Mouse (Mus musculus): ENCODE measurements around the gene Aff4. TPM values are rescaled to one million over a fixed set of nuclear protein-coding genes. Genes with fewer than 3 reads are reported as not detected.
A peak's percentile ranks its signal among the peaks of the same experiment; 100 is the strongest.

The Aff4 gene
- polyA plus RNA-seq, 1 experiment, result 18.7 TPM

DNA sequence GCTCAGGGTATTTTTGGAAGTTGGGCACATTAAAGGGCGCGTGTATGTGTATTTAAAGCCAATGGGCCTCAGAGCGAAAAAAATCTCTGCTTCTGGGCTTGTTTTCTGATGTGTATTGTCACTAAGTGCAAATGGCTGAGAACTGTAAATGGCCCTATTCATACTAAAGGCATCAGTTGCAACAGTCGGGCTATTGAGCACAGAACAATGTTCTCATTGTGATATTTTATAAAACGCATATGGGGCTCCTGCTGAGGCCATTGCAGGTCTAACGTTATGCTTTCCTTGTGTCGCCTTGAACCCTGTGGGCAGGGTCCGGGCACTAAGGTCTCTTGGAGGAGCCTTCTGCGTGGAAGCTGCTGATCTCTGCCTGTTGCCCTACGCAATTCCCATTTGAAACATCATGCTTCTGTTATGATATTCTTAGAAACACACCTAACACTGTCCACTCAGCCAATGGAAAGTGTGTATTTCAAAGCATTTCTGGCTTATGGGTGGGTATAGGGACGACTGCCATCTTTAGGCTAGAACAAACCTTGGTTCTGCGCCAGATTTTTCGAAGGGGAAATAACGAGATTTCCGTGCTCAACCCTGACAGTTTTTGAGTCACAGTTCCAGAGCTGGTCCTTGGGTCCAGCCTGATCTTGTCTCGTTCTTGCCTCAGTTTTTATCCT, 118.8 kb downstream of the Aff4 start:
- H3K4me3 ChIP-seq (ENCODE audit: insufficient read depth, low read depth, low read length), result no peak overlapping the region
- H3K27ac ChIP-seq (ENCODE audit: insufficient read depth, low read depth, low read length), result no peak overlapping the region
- WGBS, result 44% methylated on average over 16 of the region's 16 CpGs
- no peaks in the 10 kb centered on the region for H3K36me3 ChIP-seq (ENCODE audit: control insufficient read depth, insufficient read depth, low read length)
- no peaks in the 10 kb centered on the region for H3K27me3 ChIP-seq (replicated peaks; ENCODE audit: control insufficient read depth, insufficient read depth, low read length)
- H3K4me1 ChIP-seq (ENCODE audit: control insufficient read depth, insufficient read depth, low read length), result 0 out of 2 replicates have a peak, but pooled peaks cover 2% of the 10 kb centered on the region
- TF ChIP-seq POLR2A (IDR thresholded peaks at IDR 0.05; ENCODE audit: low read depth, low read length) (no peak), CTCF (conservative IDR thresholded peaks at IDR 0.05; ENCODE audit: insufficient read depth, insufficient read length, low read depth, low read length) (no peak)
- no peak for DNase-seq

- Histone ChIP-seq H3K36me3 (ENCODE audit: control insufficient read depth, insufficient read depth, low read length) (no peaks in the 10 kb centered on the region), H3K27ac (ENCODE audit: insufficient read depth, low read depth, low read length) (no peak within 1 kb of the TSS), H3K4me1 (ENCODE audit: control insufficient read depth, insufficient read depth, low read length) (0 out of 2 replicates have a peak, but pooled peaks cover 2% of the 10 kb centered on the region), H3K4me3 (ENCODE audit: insufficient read depth, low read depth, low read length) (no peak within 1 kb of the TSS), H3K27me3 (replicated peaks; ENCODE audit: control insufficient read depth, insufficient read depth, low read length) (no peaks in the 10 kb centered on the region)
- DNase-seq, result peak; percentile 88
- TF ChIP-seq POLR2A (IDR thresholded peaks at IDR 0.05; ENCODE audit: low read depth, low read length), result no peak
- TF ChIP-seq CTCF (conservative IDR thresholded peaks at IDR 0.05; ENCODE audit: insufficient read depth, insufficient read length, low read depth, low read length), result peak; percentile 96
- WGBS, result 9% methylated on average over 29 of the region's 29 CpGs
These were observed 119.5 kb downstream of the Aff4 start, which contains the start of gene Gm9837 for GRCm38 (mm10) chr11:53469968-53470695. TSS of gene Gm9837 (minus strand) at chr11:53470479.

Other genes starting within 250 kb of the Aff4 start
- gene Hspa4, start 50.4 kb upstream of the Aff4 start, polyA plus RNA-seq (2012; rRNA removed), result 21.1 and 24.8 TPM in 2 replicates
- 4.9 and 5.0 TPM in 2 replicates for gene Zcchc10, start 26.2 kb upstream of the Aff4 start, polyA plus RNA-seq (2012; rRNA removed)
- gene Leap2, start 72.3 kb downstream of the Aff4 start, polyA plus RNA-seq (2012; rRNA removed), result not detected in 2 replicates
- 1,048 and 1,200 TPM in 2 replicates for gene Uqcrq, start 80.0 kb downstream of the Aff4 start, polyA plus RNA-seq (2012; rRNA removed)
- gene Gdf9, start 80.2 kb downstream of the Aff4 start, polyA plus RNA-seq (2012; rRNA removed), result 0.29 and 0.42 TPM in 2 replicates
- gene Gm10447, start 106.3 kb downstream of the Aff4 start, polyA plus RNA-seq (2012; rRNA removed), result 0.05 and 0.10 TPM in 2 replicates
- 0.88 and 1.2 TPM in 2 replicates for gene Shroom1, start 106.4 kb downstream of the Aff4 start, polyA plus RNA-seq (2012; rRNA removed)
- not detected in 2 replicates for gene Gm9837, start 119.6 kb downstream of the Aff4 start, polyA plus RNA-seq (2012; rRNA removed)
- gene Gm9945, start 129.3 kb downstream of the Aff4 start, polyA plus RNA-seq (2012; rRNA removed), result not detected in 2 replicates
- gene Sowaha, start 129.4 kb downstream of the Aff4 start, polyA plus RNA-seq (2012; rRNA removed), result 0.84 and 1.8 TPM in 2 replicates
- 15.6 and 16.3 TPM in 2 replicates for gene Sept8, start 168.4 kb downstream of the Aff4 start, polyA plus RNA-seq (2012; rRNA removed)
- gene Kif3a, start 216.5 kb downstream of the Aff4 start, polyA plus RNA-seq (2012; rRNA removed), result 7.4 and 7.5 TPM in 2 replicates

All from kidney, adult 2 months (tissue).